Mouse (Mus musculus): Measurements from ENCODE around the gene Nlrc5.

DNA sequence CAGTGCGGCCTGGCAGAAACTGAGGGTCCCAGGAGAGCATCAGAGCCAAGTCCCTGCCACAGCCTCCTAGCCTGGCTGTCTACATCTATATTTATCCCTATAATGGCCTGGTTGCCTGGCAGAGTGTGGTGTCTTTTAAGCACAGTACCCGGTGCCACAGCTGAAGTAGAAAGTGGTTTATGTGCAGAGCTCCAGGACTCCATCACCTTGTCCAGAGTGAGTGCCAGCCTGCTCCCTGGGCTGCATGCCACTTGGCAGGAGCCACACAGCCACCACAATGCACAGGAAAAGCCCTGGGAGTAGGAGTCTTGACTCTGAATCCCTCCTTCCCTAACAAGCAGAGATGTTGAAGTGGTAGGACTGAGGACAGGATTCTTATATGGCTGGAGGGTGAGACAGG lies 103.3 kb downstream of the Nlrc5 start:
- no peak for TF ChIP-seq CTCF (IDR thresholded peaks at IDR 0.05; ENCODE audit: borderline replicate concordance, control insufficient read depth, extremely low read depth, insufficient read depth, low read length, poor library complexity)
- TF ChIP-seq POLR2A (IDR thresholded peaks at IDR 0.05; ENCODE audit: control insufficient read depth, extremely low read depth, insufficient read depth, low read length, poor library complexity), result no peak

All from thymus, adult 2 months (tissue).